Mouse (Mus musculus): ENCODE measurements at regions not wholly inside any gene's neighbourhood (a gene's known extent, or its start where the extent isn't known, plus 50 kb on each side); places are given as distances from the start of the nearest gene placed in this dataset.

DNA sequence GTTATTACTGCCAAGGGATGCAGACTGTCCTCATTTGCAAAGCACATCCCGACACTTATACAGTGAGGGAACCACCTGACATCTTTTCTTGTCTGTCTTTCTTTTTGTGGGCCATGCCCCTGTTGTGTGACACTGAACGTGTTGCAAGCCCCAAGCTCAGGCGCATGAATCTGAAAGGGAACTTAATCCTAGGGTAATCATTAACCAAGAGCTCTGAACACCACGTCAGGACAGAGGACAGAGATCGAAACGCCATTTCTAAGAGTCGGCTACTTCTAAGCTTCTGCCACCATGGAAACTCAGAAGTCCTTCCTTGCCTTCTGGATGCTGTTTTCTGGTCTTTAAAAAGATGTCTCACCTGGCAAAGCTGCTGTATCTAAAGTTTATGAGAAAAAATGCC is 170.3 kb upstream of the Klf14 start:
- TF ChIP-seq GATA1 (IDR thresholded peaks at IDR 0.05; ENCODE audit: borderline replicate concordance, low read length) = no peak
- no peak for TF ChIP-seq FLI1 (IDR thresholded peaks at IDR 0.05; ENCODE audit: low read length)

All from megakaryocyte, embryonic 14.5 days (primary cell).